Mouse (Mus musculus) left cerebral cortex, postnatal 14 days (tissue): ENCODE results near the gene Ccnt1. TPM values are rescaled to one million over a fixed set of nuclear protein-coding genes. Genes with fewer than 3 reads are reported as not detected.
"Not testable (repeated sequence)": the region's sequence is repeated elsewhere in the genome, so short reads cannot be mapped to it uniquely, and the experiment has no call there.

Source experiments
- DNase-seq, 2 experiments: peaks; one replicate each; pipeline ENCODE4 v3.0.0; 2021 to 2022; ENCODE audit warnings: low spot score in 2 of 2, mixed read lengths in 1 of 2
- intact Hi-C: fragments of 180-260 bp; cut with DNase I; formaldehyde crosslinking; loops from one replicate; pipeline ENCODE4 v1.15.1; 2025
- total RNA-seq, 2 experiments: library from RNA; stranded (reverse); gene quantifications; 2 replicates each; pipeline ENCODE4 v1.2.3; 2021

Ccnt1 gene
- total RNA-seq, 2 experiments from 2014 or later: 40.5 to 45.3 TPM

- intact Hi-C loops: no loop called here
- DNase-seq: peak; percentile 56 to 64
Measured at GRCm38 (mm10) chr15:98517380-98518355, 53.1 kb downstream of the Ccnt1 start.

DNA sequence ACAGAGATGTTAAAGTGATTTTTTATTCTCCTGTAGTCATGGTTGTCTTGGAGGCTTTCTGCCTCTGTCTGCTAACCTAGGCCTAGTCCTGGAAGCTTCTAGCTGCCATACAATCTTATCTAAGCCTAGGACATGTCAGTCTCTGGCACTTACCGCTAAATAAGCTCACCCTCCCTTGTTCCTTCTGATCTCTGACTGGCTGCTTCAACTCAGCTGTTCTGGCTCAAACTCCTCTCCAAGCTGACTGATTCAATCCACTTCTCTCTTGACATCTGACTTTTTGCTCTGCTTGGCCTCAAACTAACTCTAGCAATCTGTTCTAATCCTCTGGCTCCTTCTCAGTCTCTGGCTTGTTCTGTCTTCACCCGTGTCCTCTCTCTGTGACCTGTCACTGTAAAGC is 55.9 kb downstream of the Ccnt1 start:
- DNase-seq, intact Hi-C loops: not testable (repeated sequence)

- DNase-seq: no peak
- intact Hi-C loops: no loop called here
Measured at GRCm38 (mm10) chr15:98514146-98514545, 56.6 kb downstream of the Ccnt1 start.

DNA sequence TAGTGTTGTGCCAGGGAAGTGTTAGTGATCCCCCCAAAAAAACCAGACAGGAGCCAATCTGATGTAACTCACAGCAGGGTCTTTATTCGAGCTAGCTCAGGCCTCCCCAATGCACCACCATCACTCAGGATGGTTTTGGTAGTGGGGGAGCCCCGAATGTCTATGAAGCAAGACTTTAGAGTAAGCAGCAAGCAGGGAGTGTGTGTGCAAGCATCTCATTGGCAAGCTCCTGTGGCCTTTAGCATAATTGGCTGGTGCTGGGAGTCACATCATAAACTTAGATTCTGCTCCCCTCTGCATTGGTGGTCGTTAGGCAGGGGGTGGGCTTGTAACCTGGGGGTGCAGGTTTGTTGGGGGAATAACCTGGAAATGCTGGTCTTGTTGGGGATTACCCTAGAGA is 57.0 kb downstream of the Ccnt1 start:
- intact Hi-C loops: not testable (repeated sequence)

GRCm38 (mm10) chr15:98512799-98513321 is 57.9 kb downstream of the Ccnt1 start:
- intact Hi-C loops: no loop called here
- peak; percentile 42 to 54 for DNase-seq

More for the DNA sequence above, 57.0 kb downstream of the Ccnt1 start:
- DNase-seq: not testable (repeated sequence)

- intact Hi-C loops: no loop called here
- no peak for DNase-seq
Measured at GRCm38 (mm10) chr15:98512232-98512631, 58.5 kb downstream of the Ccnt1 start.

DNA sequence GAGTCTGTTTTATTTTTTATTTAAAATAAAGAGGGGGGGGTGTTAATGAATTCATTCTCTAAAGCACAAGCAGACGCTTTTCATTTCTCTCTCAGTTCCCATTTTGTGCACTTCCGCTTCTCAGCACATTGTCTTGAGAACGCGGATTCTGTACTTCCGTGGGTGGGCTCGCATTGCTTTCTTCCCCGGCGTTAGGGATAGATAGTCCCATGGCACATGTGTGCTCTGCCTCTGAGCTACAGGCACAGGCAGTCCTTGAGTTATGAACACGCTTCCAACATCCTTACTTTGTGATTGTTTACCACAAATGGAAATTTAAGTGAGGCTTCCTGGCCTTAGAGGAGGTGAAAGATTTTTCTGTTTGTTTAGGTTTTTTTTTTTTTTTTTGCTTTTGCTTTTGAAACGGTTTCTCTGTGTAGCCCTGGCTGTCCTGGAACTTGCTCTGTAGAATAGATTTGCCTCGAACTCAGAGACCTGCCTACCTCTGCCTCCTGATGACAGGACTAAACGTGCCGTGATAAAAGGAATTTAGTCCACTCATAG is 59.3 kb downstream of the Ccnt1 start:
- peak; percentile 36 to 51 for DNase-seq
- intact Hi-C loops: no loop called here

GRCm38 (mm10) chr15:98510438-98511385 is 60.0 kb downstream of the Ccnt1 start:
- intact Hi-C loops: no loop called here

GRCm38 (mm10) chr15:98509387-98509786 is 61.3 kb downstream of the Ccnt1 start:
- no peak for DNase-seq
- intact Hi-C loops: loop anchor here (10.0 kb wide), 1 partner anchor 95 kb away; no protein-coding TSS in a partner anchor

More at GRCm38 (mm10) chr15:98510438-98511385, 60.0 kb downstream of the Ccnt1 start:
- DNase-seq: peak; percentile 78 to 90

DNA sequence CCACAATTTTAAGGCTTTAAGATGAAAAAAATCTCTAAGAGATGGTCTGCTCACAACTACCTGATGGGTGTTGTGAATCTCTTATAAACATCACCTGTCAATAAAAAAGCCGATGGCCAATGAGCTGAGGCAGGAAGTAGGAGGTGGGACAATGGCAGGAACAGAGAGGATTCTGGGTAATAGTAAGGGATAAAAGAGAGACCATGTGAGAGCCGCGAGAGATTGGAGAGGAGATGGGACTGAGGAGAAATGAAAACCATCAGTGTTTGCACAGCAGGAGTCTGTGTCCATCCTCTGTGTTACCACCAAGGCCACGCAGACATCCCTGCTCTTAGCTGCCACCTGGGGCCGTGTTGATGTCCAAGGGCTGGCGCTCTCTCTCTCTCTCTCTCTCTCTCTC is 63.4 kb downstream of the Ccnt1 start:
- intact Hi-C loops: loop anchor here (10.0 kb wide), 1 partner anchor 93 kb away; no protein-coding TSS in a partner anchor
- no peak for DNase-seq

DNA sequence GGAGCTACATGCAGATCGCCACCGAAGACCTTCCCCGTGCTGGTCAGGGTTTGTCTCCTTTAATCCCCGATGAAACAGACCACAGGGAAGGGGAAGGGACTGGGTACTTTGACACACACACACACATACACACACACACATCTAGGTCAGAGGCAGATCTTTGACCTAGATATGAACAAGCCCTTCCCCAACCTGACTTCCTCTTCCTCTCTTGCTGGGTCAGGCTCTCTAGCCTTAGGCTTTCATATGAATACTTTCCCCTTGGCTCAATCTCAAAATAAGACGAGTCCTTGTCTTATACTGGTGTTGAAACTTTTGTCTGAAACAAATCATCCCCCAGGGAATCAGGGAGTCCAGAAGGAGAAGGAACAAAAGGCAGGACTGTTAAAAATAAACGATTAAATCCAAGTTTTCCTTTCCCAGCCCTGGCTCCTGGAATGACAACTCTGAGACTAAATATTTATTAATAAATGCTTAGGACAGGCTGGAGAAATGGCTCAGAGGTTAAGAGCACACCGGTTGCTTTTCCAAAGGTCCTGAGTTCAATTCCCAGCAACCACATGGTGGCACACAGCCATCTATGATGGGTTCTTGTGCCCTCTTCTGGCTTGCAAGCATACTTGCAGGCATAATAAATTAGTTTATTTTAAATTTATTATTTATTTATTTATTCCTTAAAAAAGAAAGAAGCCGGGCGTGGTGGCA is 64.3 kb downstream of the Ccnt1 start:
- intact Hi-C loops: loop anchor here (10.0 kb wide), 1 partner anchor 92 kb away; no protein-coding TSS in a partner anchor
- DNase-seq: no peak

- DNase-seq: peak; percentile 80 to 83
Measured at GRCm38 (mm10) chr15:98504514-98504913, 66.2 kb downstream of the Ccnt1 start.

DNA sequence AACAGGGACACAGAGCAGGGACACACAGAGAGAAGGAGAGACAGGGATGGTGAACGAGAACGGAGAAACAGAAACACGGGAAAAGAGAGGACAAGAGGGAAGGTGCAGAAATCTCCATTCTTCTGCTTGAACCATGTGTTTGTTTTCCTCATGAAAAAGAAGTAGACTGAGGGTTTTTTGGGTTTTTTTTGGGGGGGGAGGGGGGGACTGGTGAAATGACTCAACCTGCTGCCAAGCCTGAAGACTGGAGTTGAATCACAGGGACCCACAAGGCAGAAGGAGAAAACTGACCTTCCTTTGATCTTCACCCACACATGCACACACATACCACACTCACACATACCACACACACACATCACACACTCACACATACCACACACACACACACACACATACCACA is 67.4 kb downstream of the Ccnt1 start:
- no peak for DNase-seq
- intact Hi-C loops: loop anchor here (10.0 kb wide), 1 partner anchor 89 kb away; no protein-coding TSS in a partner anchor

More at GRCm38 (mm10) chr15:98504514-98504913, 66.2 kb downstream of the Ccnt1 start:
- intact Hi-C loops: loop anchor here (10.0 kb wide), 1 partner anchor 90 kb away; no protein-coding TSS in a partner anchor

- intact Hi-C loops: no loop called here
- no peak for DNase-seq
Measured at GRCm38 (mm10) chr15:98497631-98498030, 73.1 kb downstream of the Ccnt1 start.

DNA sequence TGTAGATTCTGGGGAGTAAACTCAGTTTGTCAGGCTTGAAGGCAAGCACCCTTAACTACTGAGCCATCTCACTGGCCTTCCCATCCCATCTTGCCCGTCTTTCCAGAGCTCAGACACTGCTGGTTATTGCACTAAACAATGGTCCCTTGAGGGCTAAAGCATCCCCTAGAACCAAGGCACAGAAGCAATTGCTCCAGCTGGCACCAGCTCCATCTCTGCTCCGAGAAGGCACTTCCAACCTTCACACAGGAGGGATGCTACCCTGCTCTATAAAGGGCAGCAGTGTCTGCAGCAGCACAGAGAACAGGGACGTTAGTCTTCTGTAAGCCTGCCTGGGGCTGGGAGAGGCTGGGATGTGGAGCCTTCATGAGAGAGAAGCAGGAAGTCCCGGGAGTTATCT is 78.6 kb downstream of the Ccnt1 start, which contains the start of gene Olfr279:
Gene Olfr279 (plus strand): TSS at position 301 of the 400 bp plus-strand sequence.
- intact Hi-C loops: no loop called here
- no peak for DNase-seq

DNA sequence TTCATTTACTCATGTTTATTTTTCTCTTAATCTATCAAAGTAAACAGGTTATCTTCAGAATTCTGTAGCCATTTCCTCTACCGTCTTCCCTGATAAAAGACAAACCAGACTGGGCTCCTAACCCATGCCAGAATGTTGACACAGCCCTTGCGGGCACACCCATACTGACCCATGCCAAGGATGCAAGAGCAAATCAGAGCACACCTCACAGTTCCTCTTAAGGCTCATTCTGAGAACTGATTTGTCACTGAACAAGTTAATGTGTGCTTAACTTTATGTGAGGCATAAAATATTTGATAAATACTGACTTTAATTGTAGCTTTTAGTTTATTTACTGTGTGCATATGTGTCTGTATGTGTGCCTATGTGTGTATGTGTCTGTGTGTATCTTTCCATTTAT is 79.4 kb downstream of the Ccnt1 start:
- intact Hi-C loops: no loop called here
- no peak for DNase-seq
